Mouse (Mus musculus): Measurements from ENCODE around the gene Cbfa2t2. TPM values are rescaled to one million over a fixed set of nuclear protein-coding genes. Genes with fewer than 3 reads are reported as not detected.

Cbfa2t2 gene
- polyA plus RNA-seq, 1 experiment from 2014 or later: 21.9 TPM

DNA sequence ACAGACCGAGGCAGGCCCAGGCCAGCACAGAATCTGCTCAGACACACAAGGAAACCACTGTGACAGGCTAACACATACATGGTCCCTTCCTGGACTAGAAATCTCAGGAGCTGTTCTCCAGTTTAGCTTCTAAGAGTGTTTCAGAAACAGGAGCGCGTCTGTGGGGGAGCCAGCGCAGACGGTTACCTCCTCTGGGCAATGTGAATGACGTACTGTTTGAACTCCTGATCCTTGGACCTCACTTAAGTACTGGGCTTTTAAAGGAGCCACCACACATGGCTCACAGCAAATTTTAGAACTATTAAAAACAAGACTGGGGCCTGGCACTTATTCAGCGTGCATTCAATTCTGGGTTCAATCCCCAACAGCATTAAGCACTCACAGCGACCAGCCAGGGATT, 130.4 kb downstream of the Cbfa2t2 start:
- H3K4me3 ChIP-seq (ENCODE audit: low read length): no peak overlapping the region
- 0 out of 2 replicates have a peak overlapping the region, but pooled peaks have one; percentile 44 for H3K9ac ChIP-seq (ENCODE audit: low read depth, low read length)
- no peak overlapping the region for H3K27ac ChIP-seq (ENCODE audit: low read length)
- 39% methylated on average over 8 of the region's 8 CpGs for WGBS
- no peaks in the 10 kb centered on the region for H3K27me3 ChIP-seq (replicated peaks; ENCODE audit: control insufficient read depth, insufficient read depth, low read length)
- ATAC-seq: no peak
- H3K36me3 ChIP-seq (ENCODE audit: control insufficient read depth, insufficient read depth, low read length): peaks cover 4% of the 10 kb centered on the region; the same call in 1 of the 2 replicates
- no peak overlapping the region for H3K4me2 ChIP-seq (ENCODE audit: low read depth, low read length)
- H3K9me3 ChIP-seq (ENCODE audit: control insufficient read depth, low read length): no peaks in the 10 kb centered on the region
- peaks cover 29% of the 10 kb centered on the region for H3K4me1 ChIP-seq (ENCODE audit: control insufficient read depth, insufficient read depth, low read length)

DNA sequence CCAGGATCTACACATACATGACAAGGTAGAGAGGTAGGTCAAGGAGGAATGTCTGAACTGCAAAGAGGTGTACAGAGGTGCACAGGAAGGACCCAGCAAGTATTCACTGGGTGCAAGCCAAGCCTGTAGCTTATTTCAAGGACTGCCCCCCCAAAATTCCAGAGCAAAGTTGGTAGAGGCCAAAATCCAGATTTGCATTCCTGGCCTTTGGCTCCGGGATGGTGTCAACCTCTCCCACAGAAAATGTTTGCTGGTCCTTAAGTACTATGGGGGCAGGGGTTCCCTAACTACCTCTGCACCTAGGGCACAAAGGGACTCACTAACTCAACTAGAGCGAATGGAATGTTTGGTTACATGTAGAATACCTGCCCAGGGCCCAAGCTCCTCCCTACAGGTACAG, 131.5 kb downstream of the Cbfa2t2 start:
- Histone ChIP-seq H3K9ac (ENCODE audit: low read depth, low read length) (peak overlapping the region; percentile 41; the same call in 1 of the 2 replicates), H3K4me2 (ENCODE audit: low read depth, low read length) (peak overlapping the region; percentile 72), H3K36me3 (ENCODE audit: control insufficient read depth, insufficient read depth, low read length) (0 out of 2 replicates have a peak, but pooled peaks cover 2% of the 10 kb centered on the region), H3K27me3 (replicated peaks; ENCODE audit: control insufficient read depth, insufficient read depth, low read length) (no peaks in the 10 kb centered on the region), H3K27ac (ENCODE audit: low read length) (peak overlapping the region; percentile 76), H3K4me3 (ENCODE audit: low read length) (peak overlapping the region; percentile 77), H3K4me1 (ENCODE audit: control insufficient read depth, insufficient read depth, low read length) (peaks cover 31% of the 10 kb centered on the region), H3K9me3 (ENCODE audit: control insufficient read depth, low read length) (no peaks in the 10 kb centered on the region)
- 64% methylated on average over 2 of the region's 2 CpGs for WGBS
- no peak for ATAC-seq

- no peaks in the 10 kb centered on the region for H3K27me3 ChIP-seq (replicated peaks; ENCODE audit: control insufficient read depth, insufficient read depth, low read length)
- no peaks in the 10 kb centered on the region for H3K9me3 ChIP-seq (ENCODE audit: control insufficient read depth, low read length)
- peak overlapping the region; percentile 76 for H3K9ac ChIP-seq (ENCODE audit: low read depth, low read length)
- H3K4me2 ChIP-seq (ENCODE audit: low read depth, low read length): peak overlapping the region; percentile 72
- WGBS: 18% methylated on average over 10 of the region's 10 CpGs
- peak; percentile 36 for ATAC-seq
- peaks cover 31% of the 10 kb centered on the region for H3K4me1 ChIP-seq (ENCODE audit: control insufficient read depth, insufficient read depth, low read length)
- H3K36me3 ChIP-seq (ENCODE audit: control insufficient read depth, insufficient read depth, low read length): 0 out of 2 replicates have a peak, but pooled peaks cover 2% of the 10 kb centered on the region
- H3K4me3 ChIP-seq (ENCODE audit: low read length): peak overlapping the region; percentile 77
- H3K27ac ChIP-seq (ENCODE audit: low read length): peak overlapping the region; percentile 76
Observed at GRCm38 (mm10) chr2:154568329-154569070, 132.2 kb downstream of the Cbfa2t2 start.

DNA sequence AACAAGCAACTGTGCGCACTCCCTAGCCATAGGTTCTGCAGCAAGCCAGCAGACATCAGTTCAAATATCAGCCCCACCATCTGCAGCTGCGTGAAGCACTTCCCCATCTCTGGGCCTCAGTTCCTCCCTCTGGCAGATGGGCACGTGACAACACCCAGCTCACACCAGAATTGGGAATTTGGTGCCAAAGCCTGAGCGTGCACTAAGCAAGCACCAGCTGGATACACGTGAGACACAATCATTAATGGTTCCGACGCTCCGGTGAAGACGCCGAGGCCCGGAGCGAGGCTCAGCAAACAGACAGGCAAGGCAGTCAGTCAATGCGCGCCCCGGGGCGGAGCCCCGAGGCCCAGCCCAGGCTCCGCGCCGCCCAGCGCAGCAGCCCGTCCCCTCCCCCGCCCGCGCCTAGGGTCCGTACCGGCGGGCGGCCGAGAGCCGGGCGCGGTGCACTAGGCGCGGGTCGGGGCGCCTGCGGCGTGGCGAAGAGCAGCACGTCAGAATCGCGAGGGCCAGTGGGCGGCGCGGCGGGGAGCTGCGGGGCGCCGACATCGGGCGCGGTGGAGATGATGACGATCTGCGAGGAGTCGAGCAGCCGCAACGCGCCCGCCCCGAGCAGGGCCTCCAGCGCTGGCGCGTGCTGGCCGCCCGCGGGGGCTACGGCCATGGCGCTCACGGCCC, 132.9 kb downstream of the Cbfa2t2 start:
- Histone ChIP-seq H3K36me3 (ENCODE audit: control insufficient read depth, insufficient read depth, low read length) (no peaks in the 10 kb centered on the region), H3K4me3 (ENCODE audit: low read length) (peak overlapping the region; percentile 77), H3K9me3 (ENCODE audit: control insufficient read depth, low read length) (no peaks in the 10 kb centered on the region), H3K27me3 (replicated peaks; ENCODE audit: control insufficient read depth, insufficient read depth, low read length) (no peaks in the 10 kb centered on the region), H3K27ac (ENCODE audit: low read length) (peak overlapping the region; percentile 76), H3K4me1 (ENCODE audit: control insufficient read depth, insufficient read depth, low read length) (peaks cover 31% of the 10 kb centered on the region), H3K9ac (ENCODE audit: low read depth, low read length) (peak overlapping the region; percentile 76), H3K4me2 (ENCODE audit: low read depth, low read length) (peak overlapping the region; percentile 72)
- ATAC-seq: peak; percentile 86
- WGBS: under 1% methylated on average over 69 of the region's 70 CpGs

DNA sequence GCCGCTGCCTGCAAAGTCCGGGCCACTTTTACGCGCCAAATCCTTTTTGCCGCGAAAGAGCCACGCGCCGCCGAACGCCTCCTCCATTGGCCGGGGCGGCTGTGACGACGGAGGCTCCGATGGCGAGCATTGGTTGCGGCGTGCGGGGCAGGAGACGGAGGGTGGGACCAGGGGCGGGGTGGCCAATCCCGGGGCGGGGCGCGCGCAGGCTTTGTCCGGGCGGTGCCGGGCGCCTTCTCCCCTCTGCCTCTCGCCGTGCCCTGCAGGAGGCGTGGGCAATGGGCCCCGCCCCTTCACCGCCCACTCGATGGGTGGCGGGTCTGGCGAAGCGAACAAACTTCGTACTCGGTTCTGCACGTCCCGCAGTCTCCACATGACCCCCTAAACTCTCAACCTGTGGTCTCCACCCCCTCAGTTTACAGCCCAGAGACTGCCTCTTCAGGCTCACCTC, 133.6 kb downstream of the Cbfa2t2 start, which contains the start of gene E2f1:
Gene E2f1 (minus strand): TSS at position 57 of the 451 bp plus-strand sequence.
- Histone ChIP-seq H3K9ac (ENCODE audit: low read depth, low read length) (peak within 1 kb of the TSS; percentile 76), H3K27me3 (replicated peaks; ENCODE audit: control insufficient read depth, insufficient read depth, low read length) (no peaks in the 10 kb centered on the region), H3K9me3 (ENCODE audit: control insufficient read depth, low read length) (no peaks in the 10 kb centered on the region), H3K27ac (ENCODE audit: low read length) (peak within 1 kb of the TSS; percentile 76), H3K36me3 (ENCODE audit: control insufficient read depth, insufficient read depth, low read length) (no peaks in the 10 kb centered on the region), H3K4me1 (ENCODE audit: control insufficient read depth, insufficient read depth, low read length) (peaks cover 31% of the 10 kb centered on the region), H3K4me3 (ENCODE audit: low read length) (peak within 1 kb of the TSS; percentile 77), H3K4me2 (ENCODE audit: low read depth, low read length) (peak within 1 kb of the TSS; percentile 75)
- WGBS: 0% methylated on average over 44 of the region's 44 CpGs
- peak; percentile 97 for ATAC-seq

DNA sequence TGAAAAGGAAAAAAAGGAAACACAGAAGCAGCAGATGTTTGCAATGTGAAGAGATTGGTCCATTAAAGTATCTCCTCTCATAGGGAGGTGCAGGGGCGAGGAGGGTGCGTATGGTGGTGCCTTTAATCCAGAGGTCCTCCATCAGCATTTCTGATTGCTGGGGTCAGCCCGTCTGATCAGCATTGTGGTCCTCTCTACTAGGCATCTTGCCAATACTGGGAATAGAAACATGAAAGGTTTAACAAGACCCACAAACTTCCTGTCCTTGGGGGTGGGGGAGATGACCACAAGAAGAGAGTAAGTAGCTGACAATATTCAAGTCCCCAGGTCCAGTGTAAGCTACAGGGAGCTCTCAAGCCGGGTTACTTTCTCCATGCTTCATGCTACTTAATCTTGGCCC, 134.4 kb downstream of the Cbfa2t2 start:
- 57% methylated on average over 4 of the region's 4 CpGs for WGBS
- no peaks in the 10 kb centered on the region for H3K27me3 ChIP-seq (replicated peaks; ENCODE audit: control insufficient read depth, insufficient read depth, low read length)
- H3K9me3 ChIP-seq (ENCODE audit: control insufficient read depth, low read length): no peaks in the 10 kb centered on the region
- H3K4me1 ChIP-seq (ENCODE audit: control insufficient read depth, insufficient read depth, low read length): peaks cover 29% of the 10 kb centered on the region
- no peak for ATAC-seq
- H3K4me3 ChIP-seq (ENCODE audit: low read length): peak overlapping the region; percentile 77; the same call in 1 of the 2 replicates
- no peaks in the 10 kb centered on the region for H3K36me3 ChIP-seq (ENCODE audit: control insufficient read depth, insufficient read depth, low read length)
- no peak overlapping the region for H3K9ac ChIP-seq (ENCODE audit: low read depth, low read length)
- H3K27ac ChIP-seq (ENCODE audit: low read length): peak overlapping the region; percentile 64
- peak overlapping the region; percentile 75; the same call in 1 of the 2 replicates for H3K4me2 ChIP-seq (ENCODE audit: low read depth, low read length)

DNA sequence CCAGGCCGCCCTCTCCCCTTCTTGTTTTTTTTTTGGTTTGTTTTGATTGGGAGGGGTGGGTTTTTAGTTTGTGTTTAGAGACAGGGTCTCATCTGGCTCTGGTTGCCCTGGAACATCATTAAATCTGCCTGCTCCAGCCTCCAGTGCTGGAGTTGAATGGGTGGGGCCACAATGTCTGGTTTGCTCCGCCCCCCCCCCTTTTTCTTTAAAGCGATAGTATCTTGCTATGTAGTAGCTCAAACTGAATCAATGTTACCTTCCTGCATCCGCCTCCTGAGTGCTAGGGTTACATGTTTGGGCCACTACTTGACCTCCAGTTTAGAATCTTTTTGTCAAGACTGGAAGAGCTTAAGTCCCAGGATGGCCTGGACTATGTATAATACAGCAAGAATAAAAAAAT, 135.0 kb downstream of the Cbfa2t2 start:
- no peaks in the 10 kb centered on the region for H3K36me3 ChIP-seq (ENCODE audit: control insufficient read depth, insufficient read depth, low read length)
- WGBS: 80% methylated on average over 4 of the region's 4 CpGs
- no peaks in the 10 kb centered on the region for H3K27me3 ChIP-seq (replicated peaks; ENCODE audit: control insufficient read depth, insufficient read depth, low read length)
- no peaks in the 10 kb centered on the region for H3K9me3 ChIP-seq (ENCODE audit: control insufficient read depth, low read length)
- no peak for ATAC-seq
- no peak overlapping the region for H3K4me2 ChIP-seq (ENCODE audit: low read depth, low read length)
- H3K4me3 ChIP-seq (ENCODE audit: low read length): no peak overlapping the region
- peak overlapping the region; percentile 19; the same call in 1 of the 2 replicates for H3K27ac ChIP-seq (ENCODE audit: low read length)
- peaks cover 29% of the 10 kb centered on the region for H3K4me1 ChIP-seq (ENCODE audit: control insufficient read depth, insufficient read depth, low read length)
- no peak overlapping the region for H3K9ac ChIP-seq (ENCODE audit: low read depth, low read length)

- Histone ChIP-seq H3K4me3 (ENCODE audit: low read length) (no peak overlapping the region), H3K36me3 (ENCODE audit: control insufficient read depth, insufficient read depth, low read length) (no peaks in the 10 kb centered on the region), H3K4me2 (ENCODE audit: low read depth, low read length) (no peak overlapping the region), H3K4me1 (ENCODE audit: control insufficient read depth, insufficient read depth, low read length) (peaks cover 26% of the 10 kb centered on the region), H3K9me3 (ENCODE audit: control insufficient read depth, low read length) (no peaks in the 10 kb centered on the region), H3K27ac (ENCODE audit: low read length) (no peak overlapping the region), H3K9ac (ENCODE audit: low read depth, low read length) (no peak overlapping the region), H3K27me3 (replicated peaks; ENCODE audit: control insufficient read depth, insufficient read depth, low read length) (no peaks in the 10 kb centered on the region)
- 53% methylated on average over 8 of the region's 8 CpGs for WGBS
- ATAC-seq: no peak
Observed at GRCm38 (mm10) chr2:154571976-154572375, 135.7 kb downstream of the Cbfa2t2 start.

DNA sequence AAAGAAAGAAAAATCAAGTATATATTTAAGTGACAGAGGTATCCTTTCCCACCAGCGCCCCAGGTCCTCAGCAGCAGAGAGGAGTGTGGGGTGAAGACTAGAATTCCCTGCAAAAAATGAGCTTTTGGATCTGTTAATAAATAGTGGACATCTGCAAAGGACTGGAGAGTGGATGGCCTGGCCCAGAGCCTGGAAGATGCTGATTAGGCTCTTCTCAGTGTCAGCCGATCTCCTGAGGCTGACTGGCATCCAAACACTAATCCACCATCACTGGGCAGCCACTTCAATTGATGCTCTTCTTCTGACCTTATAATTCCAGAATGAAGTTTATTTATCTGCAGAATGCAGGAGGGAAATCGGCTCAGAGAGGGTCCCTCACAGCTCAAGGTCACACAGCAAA, 136.7 kb downstream of the Cbfa2t2 start:
- 74% methylated on average over 3 of the region's 3 CpGs for WGBS
- ATAC-seq: no peak

More for the DNA sequence above, 136.7 kb downstream of the Cbfa2t2 start:
- Histone ChIP-seq H3K4me3 (ENCODE audit: low read length) (no peak overlapping the region), H3K4me2 (ENCODE audit: low read depth, low read length) (no peak overlapping the region), H3K36me3 (ENCODE audit: control insufficient read depth, insufficient read depth, low read length) (no peaks in the 10 kb centered on the region), H3K27ac (ENCODE audit: low read length) (no peak overlapping the region), H3K9me3 (ENCODE audit: control insufficient read depth, low read length) (no peaks in the 10 kb centered on the region), H3K4me1 (ENCODE audit: control insufficient read depth, insufficient read depth, low read length) (peaks cover 20% of the 10 kb centered on the region), H3K27me3 (replicated peaks; ENCODE audit: control insufficient read depth, insufficient read depth, low read length) (no peaks in the 10 kb centered on the region), H3K9ac (ENCODE audit: low read depth, low read length) (no peak overlapping the region)

Measured in intestine, embryonic 16.5 days (tissue).